Mouse (Mus musculus) erythroblast, adult 5-6 weeks (primary cell): ENCODE results near the gene Rasgef1a. TPM values are rescaled to one million over a fixed set of nuclear protein-coding genes. Genes with fewer than 3 reads are reported as not detected.

Experiments used
- ATAC-seq: replicated peaks from 2 replicates; pipeline ENCODE4 v1.8.0; 2016; ENCODE audit warnings: moderate number of reproducible peaks, mild to moderate bottlenecking, moderate TSS enrichment, inconsistent platforms; ENCODE audit not compliant: poor library complexity, low FRiP score, severe bottlenecking
- total RNA-seq, 2 experiments: library from RNA; stranded (forward) in 1 of 2; stranded (reverse) in 1 of 2; fragments of 150-400 nt in 1 of 2; fragments of 200-764, 138-1000 nt in 1 of 2; gene quantifications; 2 replicates each; pipeline versions ENCODE4 v1.2.3 to v1.2.4; 2015 to 2017; ENCODE audit warnings: low replicate concordance in 2 of 2

Rasgef1a gene
- total RNA-seq, 2 experiments from 2014 or later = 0.09 TPM; not detected in 1

- ATAC-seq = no peak
These were observed 59.2 kb downstream of the Rasgef1a start for GRCm38 (mm10) chr6:118070321-118071012.

GRCm38 (mm10) chr6:118071013-118071350 lies 59.7 kb downstream of the Rasgef1a start:
- ATAC-seq = no peak

DNA sequence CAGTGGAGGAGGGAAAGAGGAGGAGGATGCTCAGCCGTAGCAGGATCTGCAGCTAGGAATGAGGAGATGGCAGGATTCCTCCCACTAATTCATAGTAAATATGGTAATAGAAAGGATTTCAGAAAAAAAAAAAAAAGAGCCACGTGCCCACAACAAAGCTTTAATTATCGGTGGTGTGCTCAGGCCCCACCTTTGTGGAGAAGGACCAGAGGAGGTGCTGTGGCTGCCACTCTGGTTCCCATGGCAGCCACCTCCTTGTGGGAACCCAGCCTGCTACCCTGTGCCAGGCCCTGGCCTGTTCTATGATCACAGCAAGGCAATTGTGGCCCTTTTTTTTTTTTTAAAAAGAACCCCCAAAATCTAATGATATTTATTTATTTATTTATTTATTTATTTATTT lies 60.2 kb downstream of the Rasgef1a start:
- no peak for ATAC-seq

DNA sequence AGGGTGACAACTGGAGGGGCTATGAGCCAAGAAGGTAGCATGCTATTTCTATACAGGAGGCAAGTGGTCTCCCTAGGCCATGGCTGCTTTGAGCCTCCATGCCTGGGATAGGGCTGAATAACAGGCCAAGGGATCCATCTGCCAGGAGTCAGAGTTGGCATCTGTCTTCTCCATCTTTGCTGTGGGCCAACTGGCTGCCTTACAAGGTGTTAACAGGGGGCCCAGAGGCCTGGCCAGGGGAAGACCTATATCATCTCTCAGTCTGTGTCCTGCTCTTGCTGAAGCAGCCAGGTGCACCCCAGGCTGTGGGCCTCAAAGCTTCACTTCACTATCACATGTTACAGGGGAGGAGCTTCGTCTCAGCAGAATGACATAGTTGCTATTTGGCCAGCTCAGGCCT lies 60.9 kb downstream of the Rasgef1a start:
- ATAC-seq = no peak

DNA sequence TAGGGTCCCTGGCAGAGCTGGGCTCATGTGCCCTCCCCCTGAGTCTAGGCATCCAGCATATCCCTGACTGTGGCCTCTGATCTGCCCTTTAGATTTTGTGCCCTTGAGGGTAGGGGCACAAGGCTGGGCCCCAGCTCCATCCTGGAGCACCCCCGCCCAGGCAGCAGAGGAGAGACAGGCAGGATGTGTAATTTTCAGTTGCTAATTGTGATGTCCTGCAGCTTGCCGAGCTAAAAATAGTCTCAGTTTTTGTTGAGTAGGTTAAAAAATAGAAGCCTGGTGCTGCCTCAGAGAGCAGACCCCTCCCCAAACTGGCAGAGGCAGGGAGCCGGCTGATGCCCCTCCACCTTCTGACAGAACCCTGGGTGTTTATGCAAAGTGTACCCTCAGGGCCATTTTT lies 62.9 kb downstream of the Rasgef1a start:
- ATAC-seq = no peak

GRCm38 (mm10) chr6:118076256-118076655 lies 65.0 kb downstream of the Rasgef1a start:
- ATAC-seq = no peak

DNA sequence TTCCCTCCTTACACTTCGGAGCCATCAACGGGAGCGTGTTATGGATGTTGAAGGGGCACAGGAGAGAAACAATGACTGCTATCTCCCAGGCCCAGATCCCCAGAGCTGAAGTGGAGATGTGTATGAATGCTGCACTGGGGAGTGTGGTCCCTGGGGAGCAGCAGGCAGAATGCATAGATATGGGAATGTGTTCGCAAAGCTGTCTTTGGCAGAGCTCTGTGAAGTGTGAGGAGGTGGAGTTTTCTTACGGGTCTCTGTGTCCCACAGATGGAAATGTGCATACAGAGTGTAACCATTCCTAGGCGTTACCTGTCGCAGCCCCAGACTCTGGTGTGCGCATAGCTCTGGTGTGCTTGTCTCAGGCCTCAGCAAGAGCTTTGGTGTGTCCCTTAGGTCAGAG lies 65.5 kb downstream of the Rasgef1a start:
- no peak for ATAC-seq

DNA sequence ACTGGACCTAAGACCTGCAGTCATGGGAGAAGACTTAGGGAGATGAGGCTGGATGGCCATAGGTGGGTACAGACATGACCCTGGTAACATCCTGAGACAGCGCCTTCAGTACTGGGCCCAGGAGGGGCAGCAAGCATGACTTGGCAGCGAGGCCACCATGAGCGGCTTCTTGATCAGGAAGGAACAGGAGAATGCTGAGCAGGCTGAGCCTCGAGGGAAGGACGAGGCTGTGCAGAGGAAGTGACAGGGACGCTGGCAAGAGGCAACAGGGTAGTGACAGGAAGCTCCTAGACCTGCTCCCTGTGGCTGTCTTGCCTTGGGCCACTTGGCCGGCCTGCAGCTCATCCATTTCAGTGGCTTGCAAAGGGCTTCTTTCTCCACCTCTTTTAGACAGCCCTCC lies 66.2 kb downstream of the Rasgef1a start:
- ATAC-seq = no peak

DNA sequence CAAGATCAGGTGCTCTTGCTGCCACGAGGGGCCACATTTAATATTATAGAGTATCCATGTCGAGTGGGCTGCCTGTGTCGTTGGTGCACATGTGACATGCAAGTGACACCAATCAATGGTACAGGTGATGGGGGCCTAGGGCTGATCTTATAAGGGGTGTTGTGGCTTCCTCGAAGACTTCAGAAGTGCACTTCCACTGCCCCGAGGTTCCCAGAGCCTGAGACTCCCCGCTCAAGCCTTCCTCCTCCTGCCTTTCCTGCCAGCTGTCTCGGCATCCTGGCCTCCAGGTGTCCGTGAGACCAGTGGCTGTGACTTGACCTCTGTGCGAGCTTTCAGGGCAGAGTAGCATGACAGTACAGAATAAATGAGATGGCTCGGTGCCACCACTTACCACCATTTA lies 67.5 kb downstream of the Rasgef1a start:
- ATAC-seq = no peak

GRCm38 (mm10) chr6:118079292-118079691 lies 68.1 kb downstream of the Rasgef1a start:
- ATAC-seq = no peak

DNA sequence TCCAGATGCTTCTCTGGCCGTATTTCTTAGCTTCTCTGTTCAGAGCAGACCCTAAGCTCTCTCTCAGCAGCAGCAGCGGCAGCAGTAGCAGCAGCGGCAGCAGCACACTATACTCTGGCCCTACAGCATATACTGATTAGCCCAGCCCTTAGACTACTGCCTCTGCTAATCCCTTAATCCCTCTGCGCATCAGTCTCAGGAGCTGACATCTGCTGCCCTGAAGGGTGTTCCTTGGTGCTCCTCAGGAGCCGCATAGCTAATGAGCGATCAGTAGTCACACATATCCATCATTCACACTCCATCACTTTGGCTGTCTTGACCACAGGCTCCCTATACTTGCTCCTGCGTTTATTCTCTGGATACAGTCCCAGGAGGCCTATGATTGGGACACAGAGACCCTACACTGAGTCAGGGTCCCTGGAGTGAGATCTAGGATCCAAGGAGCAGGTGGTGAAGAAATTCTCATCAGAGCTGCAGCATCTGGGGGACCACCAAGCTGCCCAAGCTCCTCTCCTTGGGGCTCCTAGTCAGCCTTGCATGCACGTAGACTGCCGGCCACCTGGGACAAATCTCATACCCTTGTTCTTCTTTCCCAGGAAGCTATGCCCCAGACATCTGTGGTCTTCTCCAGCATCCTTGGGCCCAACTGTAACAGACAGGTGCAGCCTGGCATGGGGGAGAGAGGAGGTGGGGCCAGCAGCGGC lies 68.7 kb downstream of the Rasgef1a start:
- no peak for ATAC-seq

- no peak for ATAC-seq
These were observed 69.5 kb downstream of the Rasgef1a start for GRCm38 (mm10) chr6:118080711-118081110.

- ATAC-seq = no peak
These were observed 71.1 kb downstream of the Rasgef1a start for GRCm38 (mm10) chr6:118082384-118082783.

- ATAC-seq = no peak
These were observed 72.4 kb downstream of the Rasgef1a start for GRCm38 (mm10) chr6:118083608-118084007.

DNA sequence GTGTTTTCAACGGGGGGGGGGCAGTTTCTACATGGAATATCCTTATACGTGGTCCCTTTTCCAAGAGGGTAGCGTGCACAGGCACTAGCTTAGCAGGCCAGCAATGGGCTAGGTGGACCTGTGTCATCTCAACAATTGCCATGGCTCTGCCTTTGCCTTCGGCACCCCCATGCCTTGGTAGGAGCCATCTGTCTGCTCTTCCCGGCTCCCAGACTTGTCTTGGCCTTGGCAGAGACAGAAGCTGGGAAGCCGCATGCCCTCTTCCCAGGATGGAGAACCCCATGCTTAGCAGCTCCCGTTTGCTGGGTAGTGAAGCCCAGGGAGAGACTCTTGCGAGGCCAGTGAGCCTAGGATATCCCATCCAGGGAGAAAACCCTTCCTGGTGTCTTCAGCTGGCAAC lies 73.4 kb downstream of the Rasgef1a start:
- no peak for ATAC-seq

GRCm38 (mm10) chr6:118087955-118088354 lies 76.7 kb downstream of the Rasgef1a start:
- 0 out of 2 replicates have a peak, but pooled peaks have one; percentile 28 for ATAC-seq

GRCm38 (mm10) chr6:118088750-118089440 lies 77.7 kb downstream of the Rasgef1a start:
- no peak for ATAC-seq

DNA sequence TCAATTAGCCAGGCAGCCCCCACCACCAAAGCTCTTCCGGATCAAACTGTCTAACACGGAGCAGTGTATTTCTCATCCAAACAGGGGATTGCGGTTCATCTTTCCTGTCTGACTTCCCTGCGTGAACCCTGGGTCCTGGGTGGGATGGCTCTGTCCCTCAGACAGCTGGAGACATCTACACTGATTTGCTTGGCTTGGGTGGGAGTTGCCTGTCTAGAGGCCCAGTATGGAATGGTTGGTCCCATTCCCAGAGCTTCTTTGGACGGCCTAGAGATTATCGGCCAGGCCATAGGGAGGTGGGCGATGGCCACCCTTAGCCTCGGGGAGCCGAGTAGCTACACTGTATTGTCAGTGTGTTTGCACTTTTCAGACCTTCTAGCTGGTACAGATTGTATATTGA lies 79.6 kb downstream of the Rasgef1a start:
- no peak for ATAC-seq

DNA sequence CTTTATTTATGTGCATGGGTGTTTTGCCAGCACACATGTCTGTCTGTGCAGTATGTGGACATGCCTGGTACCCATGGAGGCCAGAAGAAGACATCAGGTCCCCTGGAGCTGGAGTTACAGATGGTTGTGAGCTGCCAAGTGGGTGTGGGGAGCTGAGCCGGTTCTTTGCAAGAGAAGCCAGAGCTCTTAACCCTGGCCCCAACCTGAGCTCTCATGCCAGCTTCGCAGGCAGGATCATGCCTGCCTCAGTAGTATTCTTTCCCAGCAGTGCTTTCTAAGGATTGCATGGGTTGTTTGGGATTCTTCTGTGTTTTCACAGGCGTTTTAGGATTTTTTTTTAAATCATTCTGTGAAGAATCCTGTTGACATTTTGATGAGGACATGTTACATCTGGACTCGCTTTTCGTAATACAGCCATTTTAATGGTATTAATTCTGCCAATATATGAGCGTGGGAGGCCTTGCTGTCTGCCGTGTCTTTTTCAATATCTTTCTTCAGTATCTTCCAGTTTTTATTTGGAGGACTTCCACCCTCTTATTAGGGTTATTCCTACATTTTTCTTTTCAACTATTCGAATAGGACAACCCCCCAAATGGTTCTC lies 86.6 kb downstream of the Rasgef1a start:
- ATAC-seq = no peak

GRCm38 (mm10) chr6:118099311-118099802 lies 88.1 kb downstream of the Rasgef1a start:
- ATAC-seq = no peak
